Mouse (Mus musculus) kidney, embryonic 14.5 days (tissue): ENCODE data around the gene Slc25a21. TPM values are rescaled to one million over a fixed set of nuclear protein-coding genes. Genes with fewer than 3 reads are reported as not detected.

Experiments used
- ATAC-seq: fragments of 200-750 bp; cut with Nextera tagmentation; 2 replicates; pipeline ENCODE4 v1.8.0; 2017; ENCODE audit warnings: moderate number of reproducible peaks, mild to moderate bottlenecking, moderate TSS enrichment, moderate library complexity; ENCODE audit not compliant: low FRiP score, low TSS enrichment
- H3K27ac ChIP-seq: fragments of 300-500 bp; sonication (generic); 2 replicates; pipeline ENCODE4 v1.5.1; 2014; ENCODE audit warnings: low read depth, mild to moderate bottlenecking, low read length, moderate library complexity, mixed read lengths
- H3K27me3 ChIP-seq: fragments of 300-500 bp; sonication (generic); 2 replicates; pipeline ENCODE4 v1.6.1; 2014; ENCODE audit warnings: mild to moderate bottlenecking, low read length; ENCODE audit not compliant: control insufficient read depth, insufficient read depth
- H3K36me3 ChIP-seq: fragments of 300-500 bp; sonication (generic); 2 replicates; pipeline ENCODE4 v1.6.1; 2014; ENCODE audit warnings: low read length, mixed read lengths; ENCODE audit not compliant: control insufficient read depth, insufficient read depth
- H3K4me1 ChIP-seq: fragments of 300-500 bp; sonication (generic); 2 replicates; pipeline ENCODE4 v1.6.1; 2014; ENCODE audit warnings: low read length, mixed read lengths; ENCODE audit not compliant: control insufficient read depth, insufficient read depth
- H3K4me2 ChIP-seq: fragments of 300-500 bp; sonication (generic); replicated peaks from 2 replicates; pipeline ENCODE4 v1.6.1; 2014; ENCODE audit warnings: low read depth, mild to moderate bottlenecking, low read length
- H3K4me3 ChIP-seq: fragments of 300-500 bp; sonication (generic); 2 replicates; pipeline ENCODE4 v1.5.1; 2014; ENCODE audit warnings: mild to moderate bottlenecking, low read length
- H3K9ac ChIP-seq: fragments of 300-500 bp; sonication (generic); 2 replicates; pipeline ENCODE4 v1.6.1; 2014; ENCODE audit warnings: low read depth, mild to moderate bottlenecking, low read length, moderate library complexity
- H3K9me3 ChIP-seq: fragments of 300-500 bp; sonication (generic); 2 replicates; pipeline ENCODE4 v1.6.1; 2016; ENCODE audit warnings: low read length; ENCODE audit not compliant: control insufficient read depth
- WGBS: fragments of 180-500 bp; shearing (Covaris S2); extraction: QIAGEN DNeasy Blood & Tissue Kit; methylation state at CpG from one replicate; pipeline ENCODE4 v1.1.7; 2014; 5-methylcytosine and 5-hydroxymethylcytosine counted together
- polyA plus RNA-seq: library from polyadenylated mRNA; unstranded; fragments of >200 nt; fragmentation: Nextera tagmentation; extraction: Ambion mirVana; gene quantifications from 2 replicates; pipeline ENCODE4 v1.2.1, GENCODE M21; 2014

The Slc25a21 gene
- polyA plus RNA-seq, 1 experiment from 2014 or later: 2.8 TPM

- no peaks in the 10 kb centered on the region for H3K36me3 ChIP-seq
- H3K27me3 ChIP-seq: peaks cover 63% of the 10 kb centered on the region
- WGBS: under 1% methylated on average over 38 of the region's 38 CpGs
- peak overlapping the region; percentile 62 for H3K4me2 ChIP-seq
- H3K4me1 ChIP-seq: no peaks in the 10 kb centered on the region; the same call in 1 of the 2 replicates
- peak overlapping the region; percentile 36 for H3K4me3 ChIP-seq
- ATAC-seq: peak; percentile 76
- no peaks in the 10 kb centered on the region for H3K9me3 ChIP-seq
- no peak overlapping the region for H3K9ac ChIP-seq
- no peak overlapping the region for H3K27ac ChIP-seq
Measured at GRCm38 (mm10) chr12:56681096-56681811, 516.0 kb downstream of the Slc25a21 start.

- Histone ChIP-seq H3K9me3 (no peaks in the 10 kb centered on the region), H3K4me3 (no peak overlapping the region), H3K36me3 (no peaks in the 10 kb centered on the region), H3K27me3 (peaks cover 31% of the 10 kb centered on the region), H3K4me1 (no peaks in the 10 kb centered on the region; the same call in 1 of the 2 replicates), H3K9ac (no peak overlapping the region), H3K4me2 (no peak overlapping the region), H3K27ac (no peak overlapping the region)
- no peak for ATAC-seq
- 70% methylated on average over 7 of the region's 7 CpGs for WGBS
Measured at GRCm38 (mm10) chr12:56677620-56678019, 519.7 kb downstream of the Slc25a21 start.

DNA sequence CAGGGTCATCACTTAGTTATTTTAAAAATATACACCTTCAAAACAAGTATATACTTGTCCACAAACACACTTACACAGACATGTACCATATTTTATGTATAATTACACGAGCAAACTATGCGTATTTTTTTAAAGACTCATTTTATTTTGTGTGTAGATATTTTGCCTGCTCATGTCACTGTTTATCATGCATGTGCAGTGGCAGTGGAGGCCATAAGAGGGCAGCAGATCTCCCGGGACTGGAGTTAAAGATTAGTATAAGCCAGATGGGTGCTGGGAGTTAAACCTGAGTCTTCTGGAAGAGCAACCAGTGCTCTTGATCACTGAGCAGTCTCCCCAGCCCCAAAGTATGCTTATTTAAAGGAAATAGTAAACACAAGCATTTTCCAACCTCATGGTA, 522.5 kb downstream of the Slc25a21 start:
- Histone ChIP-seq H3K36me3 (no peaks in the 10 kb centered on the region), H3K4me2 (no peak overlapping the region), H3K9ac (no peak overlapping the region), H3K9me3 (no peaks in the 10 kb centered on the region), H3K4me3 (no peak overlapping the region), H3K4me1 (no peaks in the 10 kb centered on the region), H3K27ac (no peak overlapping the region), H3K27me3 (peaks cover 5% of the 10 kb centered on the region; the same call in 1 of the 2 replicates)
- WGBS: 40% methylated on average over 3 of the region's 3 CpGs
- no peak for ATAC-seq

DNA sequence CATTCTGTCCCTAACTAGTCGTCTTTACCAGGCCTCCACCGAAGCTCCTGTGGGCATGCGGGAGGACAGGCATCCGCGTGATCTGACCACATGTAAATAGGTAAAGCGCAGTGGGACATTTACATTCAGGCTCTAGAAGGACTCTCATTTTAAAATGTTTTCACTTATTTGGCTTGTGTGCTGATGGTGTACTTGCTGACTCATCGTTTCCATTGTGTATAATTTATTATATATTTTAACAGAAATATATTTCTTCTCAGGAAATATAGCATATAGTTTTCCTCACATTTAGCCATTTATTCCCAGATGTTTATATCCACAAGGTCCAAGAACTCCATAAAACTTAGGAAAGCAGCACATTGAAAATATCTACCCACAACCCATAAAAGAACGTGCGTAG, 526.5 kb downstream of the Slc25a21 start:
- no peak overlapping the region for H3K27ac ChIP-seq
- no peaks in the 10 kb centered on the region for H3K27me3 ChIP-seq
- no peaks in the 10 kb centered on the region for H3K36me3 ChIP-seq
- ATAC-seq: no peak
- H3K4me2 ChIP-seq: no peak overlapping the region
- no peaks in the 10 kb centered on the region for H3K9me3 ChIP-seq
- WGBS: 92% methylated on average over 9 of the region's 9 CpGs
- no peak overlapping the region for H3K9ac ChIP-seq
- H3K4me1 ChIP-seq: no peaks in the 10 kb centered on the region
- H3K4me3 ChIP-seq: no peak overlapping the region

DNA sequence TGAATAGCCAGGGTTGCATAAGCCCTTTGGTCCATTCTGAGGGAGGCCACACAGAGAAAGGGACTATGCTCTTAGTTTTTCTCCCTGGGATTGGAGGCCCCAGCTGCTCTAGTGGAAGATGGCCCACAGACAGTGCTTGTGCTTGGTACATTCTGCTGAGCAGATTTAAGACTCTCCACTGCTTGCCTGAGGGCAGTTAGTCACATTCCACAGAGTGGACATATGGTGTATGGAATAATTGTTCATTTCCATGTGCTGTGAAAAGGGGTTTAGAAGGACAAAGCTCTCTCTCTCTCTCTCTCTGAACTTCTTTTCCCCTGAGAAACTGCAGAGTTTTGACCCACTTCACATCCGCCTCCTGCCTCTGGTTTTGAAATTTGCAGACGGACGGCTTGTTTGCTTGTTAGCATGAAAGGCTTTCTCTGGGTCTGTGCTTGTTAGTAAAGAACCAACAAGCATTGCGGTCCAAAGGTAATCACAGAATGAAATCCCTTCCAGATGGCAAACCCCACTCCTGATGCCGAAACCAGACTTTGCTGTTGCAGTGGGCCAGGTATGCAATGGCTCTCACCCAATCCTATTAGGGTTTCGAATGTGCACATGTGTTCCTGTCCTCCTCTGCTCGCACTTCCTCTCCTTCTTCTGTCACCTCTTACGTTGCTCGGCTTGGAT, 527.7 kb downstream of the Slc25a21 start:
- no peak for ATAC-seq
- WGBS: 87% methylated on average over 9 of the region's 9 CpGs
- Histone ChIP-seq H3K4me2 (no peak overlapping the region), H3K4me3 (no peak overlapping the region), H3K27me3 (no peaks in the 10 kb centered on the region), H3K4me1 (no peaks in the 10 kb centered on the region), H3K36me3 (no peaks in the 10 kb centered on the region), H3K9me3 (no peaks in the 10 kb centered on the region), H3K27ac (no peak overlapping the region), H3K9ac (no peak overlapping the region)

Other genes starting within 250 kb of the Slc25a21 start
- gene Prps1l3, start 32.9 kb upstream of the Slc25a21 start, polyA plus RNA-seq: 59.4 and 97.0 TPM in 2 replicates
- gene Mipol1, start 33.0 kb upstream of the Slc25a21 start, polyA plus RNA-seq: 11.3 and 13.2 TPM in 2 replicates